Mouse (Mus musculus) kidney, postnatal 0 days (tissue): ENCODE measurements around the gene Gm5483. TPM values are rescaled to one million over a fixed set of nuclear protein-coding genes. Genes with fewer than 3 reads are reported as not detected.
"Not testable (repeated sequence)": the region's sequence is repeated elsewhere in the genome, so short reads cannot be mapped to it uniquely, and the experiment has no call there.

Source experiments
- ATAC-seq: fragments of 200-750 bp; cut with Nextera tagmentation; replicated peaks from 2 replicates; pipeline ENCODE4 v1.8.0; 2017; ENCODE audit warnings: low read depth, moderate number of reproducible peaks, moderate TSS enrichment, moderate library complexity; ENCODE audit not compliant: low FRiP score
- DNase-seq: peaks from one replicate; pipeline ENCODE4 v3.0.0-alpha.2; 2016; ENCODE audit warnings: low spot score
- H3K27ac ChIP-seq: fragments of 300-500 bp; sonication (generic); 2 replicates; pipeline ENCODE4 v1.5.1; 2014; ENCODE audit warnings: mild to moderate bottlenecking
- H3K27me3 ChIP-seq: fragments of 300-500 bp; sonication (generic); 2 replicates; pipeline ENCODE4 v1.6.1; 2014; ENCODE audit warnings: low read length, mixed read lengths; ENCODE audit not compliant: insufficient read depth
- H3K36me3 ChIP-seq: fragments of 300-500 bp; sonication (generic); 2 replicates; pipeline ENCODE4 v1.6.1; 2014; ENCODE audit warnings: low read length, mixed read lengths; ENCODE audit not compliant: insufficient read depth
- H3K4me1 ChIP-seq: fragments of 300-500 bp; sonication (generic); replicated peaks from 2 replicates; pipeline ENCODE4 v1.6.1; 2014; ENCODE audit warnings: antibody characterized with exemption, low read length, mixed read lengths; ENCODE audit not compliant: insufficient read depth
- H3K4me2 ChIP-seq: fragments of 300-500 bp; sonication (generic); 2 replicates; pipeline ENCODE4 v1.6.1; 2014; ENCODE audit warnings: mild to moderate bottlenecking, low read length, moderate library complexity, mixed read lengths
- H3K4me3 ChIP-seq: fragments of 300-500 bp; sonication (generic); replicated peaks from 2 replicates; pipeline ENCODE4 v1.5.1; 2014; ENCODE audit warnings: low read depth, low read length
- H3K9ac ChIP-seq: fragments of 300-500 bp; sonication (generic); 2 replicates; pipeline ENCODE4 v1.6.1; 2014; ENCODE audit warnings: low read depth, low read length
- H3K9me3 ChIP-seq: fragments of 300-500 bp; sonication (generic); replicated peaks from 2 replicates; pipeline ENCODE4 v1.6.1; 2016; ENCODE audit warnings: low read length, inconsistent platforms, mixed read lengths
- CTCF ChIP-seq: IDR thresholded peaks from 2 replicates; pipeline ENCODE4 v1.5.1; 2016; ENCODE audit warnings: antibody characterized with exemption, low read depth, mild to moderate bottlenecking, moderate library complexity
- WGBS: fragments of 180-500 bp; shearing (Covaris S2); extraction: QIAGEN DNeasy Blood & Tissue Kit; methylation state at CpG from one replicate; pipeline ENCODE4 v1.1.7; 2014; 5-methylcytosine and 5-hydroxymethylcytosine counted together
- polyA plus RNA-seq: library from polyadenylated mRNA; unstranded; fragments of >200 nt; fragmentation: Nextera tagmentation; extraction: Ambion mirVana; gene quantifications from 2 replicates; pipeline ENCODE4 v1.2.1, GENCODE M21; 2015

The Gm5483 gene
- polyA plus RNA-seq, 1 experiment from 2014 or later, result 9.6 TPM

- H3K9me3 ChIP-seq, result no peaks in the 10 kb centered on the region
- no peak overlapping the region for H3K4me3 ChIP-seq
- DNase-seq (peak; percentile 3), ATAC-seq (no peak; the same call in 1 of the 2 replicates)
- H3K4me2 ChIP-seq, result no peak overlapping the region
- WGBS, result 59% methylated on average over 5 of the region's 5 CpGs
- no peaks in the 10 kb centered on the region for H3K4me1 ChIP-seq
- no peaks in the 10 kb centered on the region for H3K27me3 ChIP-seq
- no peaks in the 10 kb centered on the region for H3K36me3 ChIP-seq
- H3K9ac ChIP-seq, result no peak overlapping the region
- no peak for TF ChIP-seq CTCF
- no peak overlapping the region for H3K27ac ChIP-seq
Measured at GRCm38 (mm10) chr16:36203846-36204245, 19.8 kb downstream of the Gm5483 start.

DNA sequence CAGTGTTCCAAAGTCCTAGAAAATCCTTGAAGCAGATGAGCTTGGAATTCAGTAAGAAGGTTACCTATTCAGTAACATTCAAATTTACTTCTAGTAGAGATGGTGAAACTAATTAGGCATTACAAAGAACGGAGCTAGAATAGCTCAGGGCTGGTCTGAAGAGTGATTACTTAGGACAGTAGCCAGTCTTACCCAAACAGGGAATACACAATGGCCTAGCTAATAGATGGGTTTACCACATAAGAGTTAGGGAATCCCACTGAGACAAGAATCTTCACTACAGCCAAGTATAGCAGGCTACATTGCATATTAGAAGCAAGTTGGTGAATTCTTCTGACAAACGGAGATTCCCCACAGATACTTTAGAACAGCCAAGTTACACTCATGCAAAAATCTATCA, 21.7 kb downstream of the Gm5483 start:
- ATAC-seq, H3K27me3 ChIP-seq, H3K4me3 ChIP-seq, DNase-seq, H3K9me3 ChIP-seq, H3K36me3 ChIP-seq, H3K4me1 ChIP-seq, H3K9ac ChIP-seq, H3K27ac ChIP-seq, H3K4me2 ChIP-seq: not testable (repeated sequence)
- whole genome bisulfite sequencing, result 42% methylated on average over 2 of the region's 2 CpGs

DNA sequence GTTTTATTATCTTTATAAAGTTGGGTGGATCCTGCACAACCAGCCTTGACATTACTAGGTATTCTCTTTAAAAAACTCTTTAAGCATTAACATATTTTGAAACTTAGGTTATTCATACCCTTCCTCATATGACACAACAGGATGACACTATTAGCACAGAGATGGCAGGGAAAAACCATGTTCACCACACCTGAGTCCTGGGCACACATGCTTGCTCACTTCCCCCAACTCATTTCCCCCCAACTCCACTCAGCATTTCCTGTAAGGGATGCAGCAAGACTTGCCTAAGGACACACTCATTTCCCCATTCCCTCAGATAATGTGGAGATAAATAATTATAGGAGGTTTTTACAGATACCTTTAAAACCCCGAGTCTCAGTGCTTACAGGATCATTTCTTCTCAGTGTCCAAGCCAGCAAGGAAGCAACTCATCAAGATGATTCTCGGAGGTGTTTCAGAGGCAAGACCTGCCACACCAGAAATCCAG, 26.0 kb downstream of the Gm5483 start, which contains the start of gene Gm5416:
TSS of gene Gm5416 (plus strand) at position 437 of the 487 bp plus-strand sequence.
- ATAC-seq (no peak), DNase-seq (no peak)
- Histone ChIP-seq H3K36me3 (no peaks in the 10 kb centered on the region), H3K9me3 (no peaks in the 10 kb centered on the region), H3K4me2 (no peak within 1 kb of the TSS), H3K27ac (no peak within 1 kb of the TSS), H3K27me3 (no peaks in the 10 kb centered on the region), H3K9ac (no peak within 1 kb of the TSS), H3K4me3 (no peak within 1 kb of the TSS), H3K4me1 (no peaks in the 10 kb centered on the region)
- WGBS, result 81% methylated on average over 2 of the region's 2 CpGs
- no peak for TF ChIP-seq CTCF

- not testable (repeated sequence) for H3K4me2 ChIP-seq, H3K4me1 ChIP-seq, H3K4me3 ChIP-seq, DNase-seq, H3K9me3 ChIP-seq, ATAC-seq, H3K27ac ChIP-seq, H3K27me3 ChIP-seq, H3K9ac ChIP-seq, H3K36me3 ChIP-seq
- 94% methylated on average over 6 of the region's 7 CpGs for WGBS
Measured at GRCm38 (mm10) chr16:36221168-36221567, 37.2 kb downstream of the Gm5483 start, which contains the start of gene 2010005H15Rik. Gene 2010005H15Rik (plus strand): TSS chr16:36221468.

Other genes starting within 250 kb of the Gm5483 start
- gene Parp9, start 245.7 kb upstream of the Gm5483 start, polyA plus RNA-seq, result 10.7 and 11.3 TPM in 2 replicates
- gene Dtx3l, start 245.1 kb upstream of the Gm5483 start, polyA plus RNA-seq, result 4.4 and 4.8 TPM in 2 replicates
- 23.3 and 24.7 TPM in 2 replicates for gene Kpna1, start 205.5 kb upstream of the Gm5483 start, polyA plus RNA-seq
- 8.1 and 8.7 TPM in 2 replicates for gene Wdr5b, start 143.0 kb upstream of the Gm5483 start, polyA plus RNA-seq
- gene Fam162a, start 112.6 kb upstream of the Gm5483 start, polyA plus RNA-seq, result 362 and 409 TPM in 2 replicates
- gene Ccdc58, start 112.5 kb upstream of the Gm5483 start, polyA plus RNA-seq, result 92.5 and 95.9 TPM in 2 replicates
- not detected in 2 replicates for gene Csta1, start 53.0 kb upstream of the Gm5483 start, polyA plus RNA-seq
- gene Stfa2l1, start 27.4 kb upstream of the Gm5483 start, polyA plus RNA-seq, result 4.7 and 5.1 TPM in 2 replicates
- 0.88 and 1.7 TPM in 2 replicates for gene Gm5416, start 26.2 kb downstream of the Gm5483 start, polyA plus RNA-seq
- gene 2010005H15Rik, start 37.3 kb downstream of the Gm5483 start, polyA plus RNA-seq, result 3.5 and 4.5 TPM in 2 replicates
- 16.1 and 18.4 TPM in 2 replicates for gene Stfa1, start 92.7 kb downstream of the Gm5483 start, polyA plus RNA-seq
- not detected in 2 replicates for gene BC117090, start 150.1 kb downstream of the Gm5483 start, polyA plus RNA-seq
- 13.9 and 14.2 TPM in 2 replicates for gene BC100530, start 183.5 kb downstream of the Gm5483 start, polyA plus RNA-seq
- 3.9 and 4.0 TPM in 2 replicates for gene Stfa2, start 224.2 kb downstream of the Gm5483 start, polyA plus RNA-seq